Mouse (Mus musculus): ENCODE data around the gene Scgb3a1. TPM values are rescaled to one million over a fixed set of nuclear protein-coding genes. Genes with fewer than 3 reads are reported as not detected.

Gene Scgb3a1
- polyA plus RNA-seq, 1 experiment from 2014 or later: not detected

- H3K9me3 ChIP-seq (replicated peaks; ENCODE audit: control insufficient read depth, low read length): no peaks in the 10 kb centered on the region
- no peak overlapping the region for H3K4me2 ChIP-seq (ENCODE audit: low read depth, low read length)
- no peak for ATAC-seq (ENCODE audit: low read depth)
- no peaks in the 10 kb centered on the region for H3K4me1 ChIP-seq (ENCODE audit: control insufficient read depth, low read depth, low read length)
- no peak overlapping the region for H3K4me3 ChIP-seq (ENCODE audit: low read depth, low read length)
- peaks cover 28% of the 10 kb centered on the region for H3K36me3 ChIP-seq (ENCODE audit: control insufficient read depth, insufficient read depth)
- no peaks in the 10 kb centered on the region for H3K27me3 ChIP-seq (ENCODE audit: control insufficient read depth, insufficient read depth, low read depth, low read length)
- no peak overlapping the region for H3K9ac ChIP-seq (ENCODE audit: low read depth, low read length)
- 81% methylated on average over 3 of the region's 3 CpGs for WGBS (ENCODE audit: insufficient replicate concordance)
- no peak overlapping the region for H3K27ac ChIP-seq (ENCODE audit: low read length)
These were observed 10.0 kb downstream of the Scgb3a1 start for GRCm38 (mm10) chr11:49673433-49673832.

DNA sequence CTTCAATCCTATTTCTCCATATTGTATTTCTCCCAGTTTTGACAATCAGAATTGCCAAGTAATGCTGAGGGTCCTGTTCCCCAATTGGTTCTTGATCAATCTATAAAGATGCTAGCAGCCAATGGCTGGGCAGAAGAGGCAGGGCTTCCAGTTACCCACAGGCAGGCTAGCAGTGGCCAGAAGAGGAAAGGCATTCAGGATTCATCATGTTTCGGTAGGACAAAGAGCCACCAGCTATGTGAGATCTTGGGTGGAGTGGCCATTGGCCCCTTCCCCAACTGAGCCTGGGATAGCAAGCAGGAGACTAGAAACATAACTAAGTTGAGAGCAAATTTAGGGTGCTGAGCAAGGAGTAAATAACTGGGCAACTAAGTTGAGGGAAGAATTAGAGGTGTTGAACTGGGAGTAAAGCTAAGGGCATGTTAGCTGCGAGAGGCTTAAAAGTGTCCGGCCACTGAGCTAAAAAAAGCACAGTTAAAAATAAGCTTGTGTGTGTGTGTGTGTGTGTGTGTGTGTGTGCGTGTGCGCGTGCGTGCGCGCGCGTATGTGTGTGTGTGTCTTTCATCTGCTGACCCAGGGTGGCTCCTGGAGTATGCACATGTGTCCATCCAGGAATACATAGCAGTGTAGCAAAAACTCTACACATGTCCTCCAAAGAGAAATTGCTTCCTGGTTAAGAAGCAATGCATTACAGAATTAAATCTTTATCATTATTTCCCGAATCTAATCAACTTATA is 21.0 kb downstream of the Scgb3a1 start:
- Histone ChIP-seq H3K27ac (ENCODE audit: low read length) (no peak overlapping the region), H3K4me1 (ENCODE audit: control insufficient read depth, low read depth, low read length) (no peaks in the 10 kb centered on the region), H3K9ac (ENCODE audit: low read depth, low read length) (no peak overlapping the region), H3K9me3 (replicated peaks; ENCODE audit: control insufficient read depth, low read length) (no peaks in the 10 kb centered on the region), H3K27me3 (ENCODE audit: control insufficient read depth, insufficient read depth, low read depth, low read length) (no peaks in the 10 kb centered on the region), H3K4me3 (ENCODE audit: low read depth, low read length) (no peak overlapping the region), H3K4me2 (ENCODE audit: low read depth, low read length) (no peak overlapping the region), H3K36me3 (ENCODE audit: control insufficient read depth, insufficient read depth) (peaks cover 62% of the 10 kb centered on the region)
- no peak for ATAC-seq (ENCODE audit: low read depth)
- WGBS (ENCODE audit: insufficient replicate concordance): 92% methylated on average over 12 of the region's 12 CpGs

- H3K4me1 ChIP-seq (ENCODE audit: control insufficient read depth, low read depth, low read length): 0 out of 2 replicates have a peak, but pooled peaks cover 2% of the 10 kb centered on the region
- no peaks in the 10 kb centered on the region for H3K9me3 ChIP-seq (replicated peaks; ENCODE audit: control insufficient read depth, low read length)
- H3K27me3 ChIP-seq (ENCODE audit: control insufficient read depth, insufficient read depth, low read depth, low read length): no peaks in the 10 kb centered on the region
- no peak overlapping the region for H3K4me2 ChIP-seq (ENCODE audit: low read depth, low read length)
- ATAC-seq (ENCODE audit: low read depth): no peak
- H3K4me3 ChIP-seq (ENCODE audit: low read depth, low read length): no peak overlapping the region
- H3K36me3 ChIP-seq (ENCODE audit: control insufficient read depth, insufficient read depth): peaks cover 19% of the 10 kb centered on the region
- no peak overlapping the region for H3K9ac ChIP-seq (ENCODE audit: low read depth, low read length)
- H3K27ac ChIP-seq (ENCODE audit: low read length): no peak overlapping the region
- 90% methylated on average over 3 of the region's 3 CpGs for WGBS (ENCODE audit: insufficient replicate concordance)
These were observed 31.6 kb downstream of the Scgb3a1 start for GRCm38 (mm10) chr11:49695013-49695412.

GRCm38 (mm10) chr11:49695695-49696094 is 32.3 kb downstream of the Scgb3a1 start:
- Histone ChIP-seq H3K27me3 (ENCODE audit: control insufficient read depth, insufficient read depth, low read depth, low read length) (no peaks in the 10 kb centered on the region), H3K4me1 (ENCODE audit: control insufficient read depth, low read depth, low read length) (0 out of 2 replicates have a peak, but pooled peaks cover 2% of the 10 kb centered on the region), H3K9me3 (replicated peaks; ENCODE audit: control insufficient read depth, low read length) (no peaks in the 10 kb centered on the region), H3K27ac (ENCODE audit: low read length) (no peak overlapping the region), H3K36me3 (ENCODE audit: control insufficient read depth, insufficient read depth) (peaks cover 16% of the 10 kb centered on the region), H3K4me2 (ENCODE audit: low read depth, low read length) (no peak overlapping the region), H3K9ac (ENCODE audit: low read depth, low read length) (no peak overlapping the region), H3K4me3 (ENCODE audit: low read depth, low read length) (no peak overlapping the region)
- ATAC-seq (ENCODE audit: low read depth): no peak; the same call in 1 of the 2 replicates
- WGBS (ENCODE audit: insufficient replicate concordance): 80% methylated on average over 2 of the region's 2 CpGs

DNA sequence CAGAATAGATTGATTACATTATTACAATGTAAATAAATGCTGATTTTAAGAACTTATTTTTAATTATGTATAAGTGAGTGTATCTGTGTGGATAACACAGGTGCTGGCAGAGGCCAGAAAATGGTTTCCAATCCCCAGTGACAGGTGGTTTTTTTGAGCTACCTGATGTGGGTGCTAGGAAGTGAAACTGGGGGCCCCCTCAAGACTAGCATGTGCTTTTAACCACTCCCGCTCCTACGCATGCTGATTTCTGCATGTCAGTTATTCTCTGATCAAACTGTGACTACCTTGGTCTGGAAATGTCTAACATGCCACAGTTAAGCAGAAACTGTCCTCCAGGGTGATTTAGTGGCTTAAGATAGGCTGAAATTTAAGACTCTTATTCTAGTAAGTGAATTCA is 33.1 kb downstream of the Scgb3a1 start:
- 79% methylated on average over 2 of the region's 2 CpGs for WGBS (ENCODE audit: insufficient replicate concordance)

DNA sequence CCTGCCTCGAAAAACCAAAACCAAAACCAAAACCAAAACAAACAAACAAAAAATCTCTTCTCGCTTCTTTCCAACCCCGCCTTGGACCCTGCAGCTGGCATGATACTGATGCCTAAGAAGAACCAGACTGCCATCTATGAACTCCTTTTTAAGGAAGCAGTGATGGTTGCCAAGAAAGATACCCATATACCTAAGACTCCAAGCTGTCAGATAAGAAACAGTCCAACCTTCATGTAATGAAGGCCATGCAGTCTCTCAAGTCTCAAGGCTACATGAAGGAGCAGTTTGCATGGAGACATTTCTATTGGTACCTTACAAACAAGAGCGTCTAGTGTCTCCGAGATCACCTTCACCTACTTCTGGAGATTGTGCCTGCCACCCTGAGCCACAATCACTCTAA is 34.4 kb downstream of the Scgb3a1 start:
- peaks cover 27% of the 10 kb centered on the region for H3K36me3 ChIP-seq (ENCODE audit: control insufficient read depth, insufficient read depth)
- WGBS (ENCODE audit: insufficient replicate concordance): 81% methylated on average over 5 of the region's 5 CpGs
- ATAC-seq (ENCODE audit: low read depth): no peak

More for the DNA sequence above, 33.1 kb downstream of the Scgb3a1 start:
- Histone ChIP-seq H3K4me3 (ENCODE audit: low read depth, low read length) (no peak overlapping the region), H3K4me1 (ENCODE audit: control insufficient read depth, low read depth, low read length) (0 out of 2 replicates have a peak, but pooled peaks cover 2% of the 10 kb centered on the region), H3K9me3 (replicated peaks; ENCODE audit: control insufficient read depth, low read length) (no peaks in the 10 kb centered on the region), H3K36me3 (ENCODE audit: control insufficient read depth, insufficient read depth) (peaks cover 17% of the 10 kb centered on the region), H3K27me3 (ENCODE audit: control insufficient read depth, insufficient read depth, low read depth, low read length) (no peaks in the 10 kb centered on the region), H3K9ac (ENCODE audit: low read depth, low read length) (no peak overlapping the region), H3K4me2 (ENCODE audit: low read depth, low read length) (no peak overlapping the region), H3K27ac (ENCODE audit: low read length) (no peak overlapping the region)
- ATAC-seq (ENCODE audit: low read depth): no peak

GRCm38 (mm10) chr11:49699079-49699478 is 35.7 kb downstream of the Scgb3a1 start:
- Histone ChIP-seq H3K4me3 (ENCODE audit: low read depth, low read length) (no peak overlapping the region), H3K9me3 (replicated peaks; ENCODE audit: control insufficient read depth, low read length) (no peaks in the 10 kb centered on the region), H3K4me1 (ENCODE audit: control insufficient read depth, low read depth, low read length) (0 out of 2 replicates have a peak, but pooled peaks cover 2% of the 10 kb centered on the region), H3K27me3 (ENCODE audit: control insufficient read depth, insufficient read depth, low read depth, low read length) (no peaks in the 10 kb centered on the region), H3K9ac (ENCODE audit: low read depth, low read length) (no peak overlapping the region), H3K36me3 (ENCODE audit: control insufficient read depth, insufficient read depth) (peaks cover 27% of the 10 kb centered on the region), H3K4me2 (ENCODE audit: low read depth, low read length) (no peak overlapping the region), H3K27ac (ENCODE audit: low read length) (no peak overlapping the region)
- 91% methylated on average over 1 of the region's 1 CpGs for WGBS (ENCODE audit: insufficient replicate concordance)
- ATAC-seq (ENCODE audit: low read depth): no peak

More for the DNA sequence above, 34.4 kb downstream of the Scgb3a1 start:
- no peak overlapping the region for H3K4me3 ChIP-seq (ENCODE audit: low read depth, low read length)
- H3K27me3 ChIP-seq (ENCODE audit: control insufficient read depth, insufficient read depth, low read depth, low read length): no peaks in the 10 kb centered on the region
- no peaks in the 10 kb centered on the region for H3K9me3 ChIP-seq (replicated peaks; ENCODE audit: control insufficient read depth, low read length)
- 0 out of 2 replicates have a peak, but pooled peaks cover 2% of the 10 kb centered on the region for H3K4me1 ChIP-seq (ENCODE audit: control insufficient read depth, low read depth, low read length)
- no peak overlapping the region for H3K4me2 ChIP-seq (ENCODE audit: low read depth, low read length)
- no peak overlapping the region for H3K9ac ChIP-seq (ENCODE audit: low read depth, low read length)
- no peak overlapping the region for H3K27ac ChIP-seq (ENCODE audit: low read length)

- H3K4me1 ChIP-seq (ENCODE audit: control insufficient read depth, low read depth, low read length): no peaks in the 10 kb centered on the region
- H3K36me3 ChIP-seq (ENCODE audit: control insufficient read depth, insufficient read depth): peaks cover 32% of the 10 kb centered on the region
- no peak overlapping the region for H3K9ac ChIP-seq (ENCODE audit: low read depth, low read length)
- 87% methylated on average over 8 of the region's 8 CpGs for WGBS (ENCODE audit: insufficient replicate concordance)
- H3K27me3 ChIP-seq (ENCODE audit: control insufficient read depth, insufficient read depth, low read depth, low read length): no peaks in the 10 kb centered on the region
- no peaks in the 10 kb centered on the region for H3K9me3 ChIP-seq (replicated peaks; ENCODE audit: control insufficient read depth, low read length)
- no peak overlapping the region for H3K4me2 ChIP-seq (ENCODE audit: low read depth, low read length)
- H3K27ac ChIP-seq (ENCODE audit: low read length): no peak overlapping the region
- ATAC-seq (ENCODE audit: low read depth): no peak
- no peak overlapping the region for H3K4me3 ChIP-seq (ENCODE audit: low read depth, low read length)
These were observed 38.6 kb downstream of the Scgb3a1 start for GRCm38 (mm10) chr11:49702014-49702413.

DNA sequence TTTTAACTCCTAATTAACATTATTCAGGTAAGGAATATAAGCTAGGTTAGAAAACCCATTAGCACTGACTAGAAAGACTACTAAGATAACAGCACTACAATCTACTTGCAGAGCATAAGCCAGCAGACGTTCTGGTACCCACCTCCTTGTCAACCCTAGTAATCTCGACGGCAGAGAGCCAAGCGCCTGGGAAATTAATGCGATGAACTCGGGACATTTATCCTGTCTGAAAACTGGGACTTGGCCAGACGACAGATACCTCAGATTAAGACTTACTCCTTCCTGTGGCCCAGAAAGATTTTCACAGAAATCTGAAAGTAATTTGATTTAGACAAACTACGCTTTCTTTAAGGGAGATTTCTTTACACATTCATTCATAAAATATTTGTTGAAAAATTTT is 41.4 kb downstream of the Scgb3a1 start:
- Histone ChIP-seq H3K9me3 (replicated peaks; ENCODE audit: control insufficient read depth, low read length) (no peaks in the 10 kb centered on the region), H3K9ac (ENCODE audit: low read depth, low read length) (no peak overlapping the region), H3K4me1 (ENCODE audit: control insufficient read depth, low read depth, low read length) (peaks cover 20% of the 10 kb centered on the region), H3K4me2 (ENCODE audit: low read depth, low read length) (no peak overlapping the region), H3K4me3 (ENCODE audit: low read depth, low read length) (no peak overlapping the region), H3K27ac (ENCODE audit: low read length) (no peak overlapping the region), H3K36me3 (ENCODE audit: control insufficient read depth, insufficient read depth) (peaks cover 25% of the 10 kb centered on the region), H3K27me3 (ENCODE audit: control insufficient read depth, insufficient read depth, low read depth, low read length) (no peaks in the 10 kb centered on the region)
- ATAC-seq (ENCODE audit: low read depth): no peak
- 54% methylated on average over 8 of the region's 8 CpGs for WGBS (ENCODE audit: insufficient replicate concordance)

Data from liver, embryonic 16.5 days (tissue).